Mouse (Mus musculus): Measurements from ENCODE around the gene Fut2. TPM values are rescaled to one million over a fixed set of nuclear protein-coding genes. Genes with fewer than 3 reads are reported as not detected.
A peak's percentile ranks its signal among the peaks of the same experiment; 100 is the strongest.

The Fut2 gene
- total and polyA plus RNA-seq, 3 experiments: not detected

- H3K36me3 ChIP-seq (replicated peaks in 1 of 2; ENCODE audit: control insufficient read depth in 1 of 2, insufficient read depth in 1 of 2, low read length in 1 of 2): no peaks in the 10 kb centered on the region
- peaks cover 27 to 61% of the 10 kb centered on the region in 2 experiments for H3K4me1 ChIP-seq (ENCODE audit: control insufficient read depth in 1 of 2, insufficient read depth in 2 of 2)
- dilution Hi-C loops (cut with MboI; ENCODE audit: extremely low pct_ligation_motif_present, extremely low pct_unique_long_range_greater_than_20kb, low sequenced_read_pairs) (no loop called here), in situ Hi-C loops (cut with MboI; ENCODE audit: low pct_ligation_motif_present, low pct_unique_long_range_greater_than_20kb, low sequenced_read_pairs) (no loop called here)
- H3K27ac ChIP-seq (ENCODE audit: insufficient read depth, low read depth): no peak overlapping the region
- no peaks in the 10 kb centered on the region for H3K27me3 ChIP-seq (replicated peaks)
- H3K4me3 ChIP-seq (replicated peaks in 1 of 3; ENCODE audit: low read depth in 2 of 3, low read length in 2 of 3, poor library complexity in 1 of 3): no peak overlapping the region
- DNase-seq (ENCODE audit: extremely low read depth): no peak
- no peaks in the 10 kb centered on the region for H3K79me2 ChIP-seq (replicated peaks; ENCODE audit: control insufficient read depth, extremely low read depth, insufficient read depth, poor library complexity, severe bottlenecking)
- no peak overlapping the region for H3K9ac ChIP-seq (ENCODE audit: insufficient read depth, low read depth)
- TF ChIP-seq MAZ (IDR thresholded peaks at IDR 0.05; ENCODE audit: low read depth, low read length) (no peak), POLR2A (IDR thresholded peaks at IDR 0.05; ENCODE audit: low read depth, low read length) (no peak), CHD2 (IDR thresholded peaks at IDR 0.05; ENCODE audit: low read length) (no peak), PAX5 (IDR thresholded peaks at IDR 0.05; ENCODE audit: low read length) (no peak), MAX (IDR thresholded peaks at IDR 0.05; ENCODE audit: low read length) (no peak), ELF1 (IDR thresholded peaks at IDR 0.05; ENCODE audit: low read depth, low read length) (no peak)
- no peak overlapping the region for H3K4me2 ChIP-seq (ENCODE audit: insufficient read depth, low read depth, poor library complexity, severe bottlenecking)
- H3K9me3 ChIP-seq (replicated peaks; ENCODE audit: low read length): no peaks in the 10 kb centered on the region
Measured at GRCm38 (mm10) chr7:45692364-45692763, 26.2 kb upstream of the Fut2 start.

- TF ChIP-seq JUN (IDR thresholded peaks at IDR 0.05; ENCODE audit: insufficient read depth, low read depth, low read length) (no peak), KAT2A (IDR thresholded peaks at IDR 0.05; ENCODE audit: insufficient replicate concordance, low read length) (no peak), HCFC1 (IDR thresholded peaks at IDR 0.05; ENCODE audit: low read depth, low read length) (no peak), JUND (conservative IDR thresholded peaks at IDR 0.05; ENCODE audit: low read depth, low read length) (no peak), MEF2A (IDR thresholded peaks at IDR 0.05; ENCODE audit: borderline replicate concordance, low read depth, low read length) (no peak), ZMIZ1 (IDR thresholded peaks at IDR 0.05; ENCODE audit: low read depth, low read length) (no peak), GABPA (IDR thresholded peaks at IDR 0.05; ENCODE audit: insufficient replicate concordance, low read depth, low read length) (no peak), ETS1 (conservative IDR thresholded peaks at IDR 0.05; ENCODE audit: low read depth, low read length) (no peak), POLR2AphosphoS2 (IDR thresholded peaks at IDR 0.05; ENCODE audit: low read depth, low read length) (no peak), TCF12 (IDR thresholded peaks at IDR 0.05; ENCODE audit: low read depth, low read length) (no peak), MYC (IDR thresholded peaks at IDR 0.05; ENCODE audit: low read depth, low read length) (no peak), USF1 (IDR thresholded peaks at IDR 0.05; ENCODE audit: low read depth, low read length) (no peak), IRF4 (IDR thresholded peaks at IDR 0.05; ENCODE audit: low read depth, low read length) (no peak), BHLHE40 (IDR thresholded peaks at IDR 0.05; ENCODE audit: low read depth, low read length) (no peak), POLR2A (IDR thresholded peaks at IDR 0.05; ENCODE audit: low read depth, low read length) (no peak), TBP (conservative IDR thresholded peaks at IDR 0.05; ENCODE audit: low read depth, low read length) (no peak), NRF1 (IDR thresholded peaks at IDR 0.05; ENCODE audit: low read depth, low read length) (no peak)
- no peak for DNase-seq (ENCODE audit: extremely low read depth)
- H3K27ac ChIP-seq (ENCODE audit: insufficient read depth, low read depth): peak overlapping the region; percentile 49; the same call in 1 of the 2 replicates
- no peak overlapping the region for H3K4me2 ChIP-seq (ENCODE audit: insufficient read depth, low read depth, poor library complexity, severe bottlenecking)
- H3K9ac ChIP-seq (ENCODE audit: insufficient read depth, low read depth): no peak overlapping the region
- dilution Hi-C loops (cut with MboI; ENCODE audit: extremely low pct_ligation_motif_present, extremely low pct_unique_long_range_greater_than_20kb, low sequenced_read_pairs) (no loop called here), in situ Hi-C loops (cut with MboI; ENCODE audit: low pct_ligation_motif_present, low pct_unique_long_range_greater_than_20kb, low sequenced_read_pairs) (loop anchor here (10.0 kb wide), 1 partner anchor 225 kb away; the partner anchor contains the start of gene Bax)
- no peaks in the 10 kb centered on the region for H3K27me3 ChIP-seq (replicated peaks)
- H3K4me1 ChIP-seq (ENCODE audit: control insufficient read depth in 1 of 2, insufficient read depth in 2 of 2): peaks cover 24 to 68% of the 10 kb centered on the region in 2 experiments
- no peaks in the 10 kb centered on the region for H3K79me2 ChIP-seq (replicated peaks; ENCODE audit: control insufficient read depth, extremely low read depth, insufficient read depth, poor library complexity, severe bottlenecking)
- no peaks in the 10 kb centered on the region for H3K36me3 ChIP-seq (replicated peaks in 1 of 2; ENCODE audit: control insufficient read depth in 1 of 2, insufficient read depth in 1 of 2, low read length in 1 of 2)
- no peaks in the 10 kb centered on the region for H3K9me3 ChIP-seq (replicated peaks; ENCODE audit: low read length)
- no peak overlapping the region for H3K4me3 ChIP-seq (replicated peaks in 1 of 3; ENCODE audit: low read depth in 2 of 3, low read length in 2 of 3, poor library complexity in 1 of 3)
Measured at GRCm38 (mm10) chr7:45689800-45690199, 23.6 kb upstream of the Fut2 start.
